Mouse (Mus musculus) cerebellum, postnatal 10 days (tissue): ENCODE results near the gene Olfr1122.
"Not testable (repeated sequence)": the region's sequence is repeated elsewhere in the genome, so short reads cannot be mapped to it uniquely, and the experiment has no call there.

Experiments used
- DNase-seq, 2 experiments: peaks; one replicate each; pipeline ENCODE4 v3.0.0; 2021; ENCODE audit warnings: mixed read lengths in 2 of 2

Gene Olfr1122

DNA sequence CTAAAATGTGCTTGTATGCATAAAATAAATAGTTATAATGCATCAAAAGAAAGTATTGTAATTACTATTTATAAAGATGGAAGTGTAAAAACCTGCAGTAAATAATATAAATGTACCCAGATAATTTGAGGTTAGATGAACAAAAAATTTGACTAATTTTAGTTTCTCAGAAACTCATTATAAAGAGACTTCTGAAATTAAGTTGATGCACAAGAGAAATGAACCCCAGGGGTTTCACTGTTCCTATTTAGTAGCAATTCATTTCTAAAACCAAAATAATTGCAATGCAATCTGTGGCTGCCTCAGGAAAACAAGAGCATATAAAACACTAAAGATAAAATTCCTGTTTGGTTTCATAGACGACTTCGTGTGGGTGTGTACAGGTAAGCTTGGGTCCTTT lies at the start of gene Olfr1122:
Gene Olfr1122 (plus strand): TSS at position 301 of the 400 bp plus-strand sequence.
- DNase-seq = no peak

GRCm38 (mm10) chr2:87354515-87354914 lies 31.1 kb upstream of the Olfr1122 start, which contains the start of gene Olfr1120:
TSS of gene Olfr1120 (plus strand) at chr2:87354815.
- DNase-seq = no peak

- not testable (repeated sequence) for DNase-seq
Observed at GRCm38 (mm10) chr2:87360121-87360520, 25.5 kb upstream of the Olfr1122 start.

DNA sequence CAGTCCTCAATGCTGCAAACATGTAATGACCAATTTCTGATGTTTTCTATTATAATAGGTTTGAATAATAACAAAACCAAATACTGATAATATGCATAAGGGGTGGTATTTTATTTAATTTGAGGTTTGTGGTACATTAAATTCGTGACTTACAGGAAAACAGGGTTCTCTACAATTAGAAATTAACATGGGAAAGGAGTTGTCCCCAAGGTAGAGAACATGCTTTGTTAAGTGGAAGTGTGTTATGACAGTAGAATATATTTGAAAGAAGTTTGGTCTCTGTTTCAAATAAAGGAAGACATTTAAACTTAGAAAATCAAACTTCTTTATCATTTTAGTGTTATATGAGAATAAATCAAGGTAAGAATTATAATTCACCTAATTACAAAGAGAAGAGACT lies 16.1 kb upstream of the Olfr1122 start, which contains the start of gene Olfr1121:
Gene Olfr1121 (plus strand): TSS at position 301 of the 400 bp plus-strand sequence.
- DNase-seq = no peak

- peak; percentile 87 to 91 for DNase-seq
Observed at GRCm38 (mm10) chr2:87371726-87372125, 13.9 kb upstream of the Olfr1122 start.

- DNase-seq = no peak
Observed at GRCm38 (mm10) chr2:87383935-87384334, 1.7 kb upstream of the Olfr1122 start.

GRCm38 (mm10) chr2:87393605-87394004 lies 8.0 kb downstream of the Olfr1122 start:
- not testable (repeated sequence) for DNase-seq

- DNase-seq = not testable (repeated sequence)
Observed at GRCm38 (mm10) chr2:87394686-87395085, 9.0 kb downstream of the Olfr1122 start.

DNA sequence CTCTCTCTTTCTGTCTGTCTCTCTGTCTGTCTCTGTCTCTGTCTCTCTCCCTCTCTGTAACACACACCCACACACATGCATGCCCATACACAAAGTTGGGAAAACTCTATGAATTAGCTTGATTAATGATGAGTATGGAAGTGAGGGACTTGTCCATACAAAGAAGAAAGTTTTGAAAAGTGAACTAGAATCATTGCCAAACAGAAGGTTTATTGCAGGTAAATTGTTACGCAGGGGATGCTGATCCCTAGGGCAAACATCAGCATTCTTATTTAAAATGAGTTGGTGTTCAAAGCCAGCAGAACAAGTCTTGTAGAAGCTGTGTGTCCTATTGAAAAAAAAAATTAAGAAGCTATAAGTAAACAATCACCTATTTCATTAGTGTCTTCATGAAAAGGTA lies 30.7 kb downstream of the Olfr1122 start, which contains the start of gene Olfr1123:
Gene Olfr1123 (plus strand): TSS at position 301 of the 400 bp plus-strand sequence.
- no peak for DNase-seq

GRCm38 (mm10) chr2:87429975-87430374 lies 44.3 kb downstream of the Olfr1122 start, which contains the start of gene Olfr1124:
TSS of gene Olfr1124 (plus strand) at chr2:87430275.
- DNase-seq = no peak

- DNase-seq = no peak
Observed at GRCm38 (mm10) chr2:87437731-87438130, 52.1 kb downstream of the Olfr1122 start.
